Mouse (Mus musculus): ENCODE measurements around the gene Prelp. TPM values are rescaled to one million over a fixed set of nuclear protein-coding genes. Genes with fewer than 3 reads are reported as not detected.

Gene Prelp
- polyA plus RNA-seq, 1 experiment from 2014 or later = 13.2 TPM

- Histone ChIP-seq H3K9ac (ENCODE audit: low read depth, low read length) (no peak overlapping the region), H3K4me2 (ENCODE audit: low read depth, low read length) (no peak overlapping the region), H3K4me3 (ENCODE audit: low read depth, low read length) (no peak overlapping the region), H3K36me3 (ENCODE audit: control insufficient read depth, insufficient read depth, low read length) (no peaks in the 10 kb centered on the region), H3K27ac (replicated peaks; ENCODE audit: low read depth, low read length) (peak overlapping the region; percentile 39), H3K4me1 (ENCODE audit: control insufficient read depth, insufficient read depth, low read length) (peaks cover 14% of the 10 kb centered on the region), H3K9me3 (ENCODE audit: control insufficient read depth, low read length) (peaks cover 13% of the 10 kb centered on the region; the same call in 1 of the 2 replicates), H3K27me3 (replicated peaks; ENCODE audit: control insufficient read depth, insufficient read depth, low read length) (no peaks in the 10 kb centered on the region)
- 56% methylated on average over 9 of the region's 11 CpGs for WGBS
- DNase-seq (ENCODE audit: low spot score) (peak; percentile 72), ATAC-seq (ENCODE audit: low read depth) (peak; percentile 70)
These were observed 20.1 kb upstream of the Prelp start for GRCm38 (mm10) chr1:133941158-133941860.

GRCm38 (mm10) chr1:133940481-133941092 is 19.4 kb upstream of the Prelp start:
- peaks cover 13% of the 10 kb centered on the region; the same call in 1 of the 2 replicates for H3K9me3 ChIP-seq (ENCODE audit: control insufficient read depth, low read length)
- H3K4me2 ChIP-seq (ENCODE audit: low read depth, low read length) = no peak overlapping the region
- peak overlapping the region; percentile 33; the same call in 1 of the 2 replicates for H3K27ac ChIP-seq (replicated peaks; ENCODE audit: low read depth, low read length)
- no peak overlapping the region for H3K9ac ChIP-seq (ENCODE audit: low read depth, low read length)
- H3K4me3 ChIP-seq (ENCODE audit: low read depth, low read length) = no peak overlapping the region
- 78% methylated on average over 3 of the region's 3 CpGs for WGBS
- no peak for ATAC-seq (ENCODE audit: low read depth)
- no peaks in the 10 kb centered on the region for H3K36me3 ChIP-seq (ENCODE audit: control insufficient read depth, insufficient read depth, low read length)
- no peaks in the 10 kb centered on the region for H3K27me3 ChIP-seq (replicated peaks; ENCODE audit: control insufficient read depth, insufficient read depth, low read length)
- H3K4me1 ChIP-seq (ENCODE audit: control insufficient read depth, insufficient read depth, low read length) = peaks cover 14% of the 10 kb centered on the region
- DNase-seq (ENCODE audit: low spot score) = no peak

- Histone ChIP-seq H3K27me3 (replicated peaks; ENCODE audit: control insufficient read depth, insufficient read depth, low read length) (no peaks in the 10 kb centered on the region), H3K4me1 (ENCODE audit: control insufficient read depth, insufficient read depth, low read length) (peaks cover 14% of the 10 kb centered on the region), H3K9ac (ENCODE audit: low read depth, low read length) (no peak overlapping the region), H3K4me2 (ENCODE audit: low read depth, low read length) (no peak overlapping the region), H3K36me3 (ENCODE audit: control insufficient read depth, insufficient read depth, low read length) (no peaks in the 10 kb centered on the region), H3K9me3 (ENCODE audit: control insufficient read depth, low read length) (peaks cover 13% of the 10 kb centered on the region; the same call in 1 of the 2 replicates), H3K27ac (replicated peaks; ENCODE audit: low read depth, low read length) (no peak overlapping the region), H3K4me3 (ENCODE audit: low read depth, low read length) (no peak overlapping the region)
- DNase-seq (ENCODE audit: low spot score) (no peak), ATAC-seq (ENCODE audit: low read depth) (no peak)
- WGBS = 77% methylated on average over 8 of the region's 8 CpGs
These were observed 18.5 kb upstream of the Prelp start for GRCm38 (mm10) chr1:133939708-133940107.

- Histone ChIP-seq H3K9ac (ENCODE audit: low read depth, low read length) (no peak overlapping the region), H3K36me3 (ENCODE audit: control insufficient read depth, insufficient read depth, low read length) (no peaks in the 10 kb centered on the region), H3K9me3 (ENCODE audit: control insufficient read depth, low read length) (no peaks in the 10 kb centered on the region; the same call in 1 of the 2 replicates), H3K27ac (replicated peaks; ENCODE audit: low read depth, low read length) (no peak overlapping the region), H3K4me3 (ENCODE audit: low read depth, low read length) (no peak overlapping the region), H3K27me3 (replicated peaks; ENCODE audit: control insufficient read depth, insufficient read depth, low read length) (no peaks in the 10 kb centered on the region), H3K4me1 (ENCODE audit: control insufficient read depth, insufficient read depth, low read length) (peaks cover 11% of the 10 kb centered on the region), H3K4me2 (ENCODE audit: low read depth, low read length) (no peak overlapping the region)
- no peak for DNase-seq (ENCODE audit: low spot score)
- WGBS = 98% methylated on average over 3 of the region's 3 CpGs
- ATAC-seq (ENCODE audit: low read depth) = no peak
These were observed 15.0 kb upstream of the Prelp start for GRCm38 (mm10) chr1:133936169-133936568.

GRCm38 (mm10) chr1:133934354-133934963 is 13.2 kb upstream of the Prelp start:
- Histone ChIP-seq H3K27ac (replicated peaks; ENCODE audit: low read depth, low read length) (no peak overlapping the region), H3K4me2 (ENCODE audit: low read depth, low read length) (no peak overlapping the region), H3K9ac (ENCODE audit: low read depth, low read length) (no peak overlapping the region), H3K9me3 (ENCODE audit: control insufficient read depth, low read length) (no peaks in the 10 kb centered on the region; the same call in 1 of the 2 replicates), H3K4me3 (ENCODE audit: low read depth, low read length) (no peak overlapping the region), H3K27me3 (replicated peaks; ENCODE audit: control insufficient read depth, insufficient read depth, low read length) (no peaks in the 10 kb centered on the region), H3K36me3 (ENCODE audit: control insufficient read depth, insufficient read depth, low read length) (no peaks in the 10 kb centered on the region), H3K4me1 (ENCODE audit: control insufficient read depth, insufficient read depth, low read length) (peaks cover 6% of the 10 kb centered on the region; the same call in 1 of the 2 replicates)
- DNase-seq (ENCODE audit: low spot score) = no peak
- WGBS = 78% methylated on average over 10 of the region's 10 CpGs
- no peak for ATAC-seq (ENCODE audit: low read depth)

- no peak overlapping the region for H3K27ac ChIP-seq (replicated peaks; ENCODE audit: low read depth, low read length)
- 41% methylated on average over 14 of the region's 14 CpGs for WGBS
- ATAC-seq (ENCODE audit: low read depth) (no peak), DNase-seq (ENCODE audit: low spot score) (no peak)
- H3K36me3 ChIP-seq (ENCODE audit: control insufficient read depth, insufficient read depth, low read length) = no peaks in the 10 kb centered on the region
- no peaks in the 10 kb centered on the region for H3K27me3 ChIP-seq (replicated peaks; ENCODE audit: control insufficient read depth, insufficient read depth, low read length)
- H3K9me3 ChIP-seq (ENCODE audit: control insufficient read depth, low read length) = no peaks in the 10 kb centered on the region; the same call in 1 of the 2 replicates
- no peak overlapping the region for H3K9ac ChIP-seq (ENCODE audit: low read depth, low read length)
- H3K4me2 ChIP-seq (ENCODE audit: low read depth, low read length) = no peak overlapping the region
- H3K4me3 ChIP-seq (ENCODE audit: low read depth, low read length) = no peak overlapping the region
- H3K4me1 ChIP-seq (ENCODE audit: control insufficient read depth, insufficient read depth, low read length) = peaks cover 6% of the 10 kb centered on the region; the same call in 1 of the 2 replicates
These were observed 12.3 kb upstream of the Prelp start for GRCm38 (mm10) chr1:133933301-133934195.

- ATAC-seq (ENCODE audit: low read depth) (no peak), DNase-seq (ENCODE audit: low spot score) (no peak)
- 40% methylated on average over 3 of the region's 3 CpGs for WGBS
- peaks cover 6% of the 10 kb centered on the region; the same call in 1 of the 2 replicates for H3K4me1 ChIP-seq (ENCODE audit: control insufficient read depth, insufficient read depth, low read length)
- no peaks in the 10 kb centered on the region for H3K27me3 ChIP-seq (replicated peaks; ENCODE audit: control insufficient read depth, insufficient read depth, low read length)
- H3K9ac ChIP-seq (ENCODE audit: low read depth, low read length) = no peak overlapping the region
- no peak overlapping the region for H3K27ac ChIP-seq (replicated peaks; ENCODE audit: low read depth, low read length)
- no peaks in the 10 kb centered on the region for H3K36me3 ChIP-seq (ENCODE audit: control insufficient read depth, insufficient read depth, low read length)
- no peak overlapping the region for H3K4me2 ChIP-seq (ENCODE audit: low read depth, low read length)
- H3K4me3 ChIP-seq (ENCODE audit: low read depth, low read length) = no peak overlapping the region
- peaks cover 8% of the 10 kb centered on the region; the same call in 1 of the 2 replicates for H3K9me3 ChIP-seq (ENCODE audit: control insufficient read depth, low read length)
These were observed 8.8 kb upstream of the Prelp start for GRCm38 (mm10) chr1:133929980-133930379.

GRCm38 (mm10) chr1:133925223-133925622 is 4.0 kb upstream of the Prelp start:
- no peak overlapping the region for H3K4me3 ChIP-seq (ENCODE audit: low read depth, low read length)
- H3K9me3 ChIP-seq (ENCODE audit: control insufficient read depth, low read length) = peaks cover 8% of the 10 kb centered on the region; the same call in 1 of the 2 replicates
- H3K27ac ChIP-seq (replicated peaks; ENCODE audit: low read depth, low read length) = no peak overlapping the region
- 96% methylated on average over 3 of the region's 3 CpGs for WGBS
- H3K27me3 ChIP-seq (replicated peaks; ENCODE audit: control insufficient read depth, insufficient read depth, low read length) = no peaks in the 10 kb centered on the region
- no peak overlapping the region for H3K4me2 ChIP-seq (ENCODE audit: low read depth, low read length)
- ATAC-seq (ENCODE audit: low read depth) (no peak), DNase-seq (ENCODE audit: low spot score) (no peak)
- no peak overlapping the region for H3K9ac ChIP-seq (ENCODE audit: low read depth, low read length)
- no peaks in the 10 kb centered on the region for H3K36me3 ChIP-seq (ENCODE audit: control insufficient read depth, insufficient read depth, low read length)
- H3K4me1 ChIP-seq (ENCODE audit: control insufficient read depth, insufficient read depth, low read length) = peaks cover 18% of the 10 kb centered on the region

Data from embryonic facial prominence, embryonic 14.5 days (tissue).